Mouse (Mus musculus) heart, embryonic 10.5 days (tissue): Measurements from ENCODE around the gene Slc29a2. TPM values are rescaled to one million over a fixed set of nuclear protein-coding genes. Genes with fewer than 3 reads are reported as not detected.
"Not testable (repeated sequence)": the region's sequence is repeated elsewhere in the genome, so short reads cannot be mapped to it uniquely, and the experiment has no call there.

Experiments
- DNase-seq: peaks from one replicate; pipeline ENCODE4 v3.0.0-alpha.2; 2017; ENCODE audit warnings: low spot score
- H3K27ac ChIP-seq: fragments of 300-500 bp; sonication (generic); 2 replicates; pipeline ENCODE4 v1.5.1; 2016; ENCODE audit warnings: mild to moderate bottlenecking
- H3K27me3 ChIP-seq: fragments of 300-500 bp; sonication (generic); 2 replicates; pipeline ENCODE4 v1.6.1; 2016; ENCODE audit warnings: mild to moderate bottlenecking; ENCODE audit not compliant: poor library complexity, insufficient read depth, severe bottlenecking
- H3K36me3 ChIP-seq: fragments of 300-500 bp; sonication (generic); 2 replicates; pipeline ENCODE4 v1.6.1; 2016; ENCODE audit warnings: mild to moderate bottlenecking, moderate library complexity
- H3K4me1 ChIP-seq: fragments of 300-500 bp; sonication (generic); 2 replicates; pipeline ENCODE4 v1.6.1; 2016; ENCODE audit warnings: mild to moderate bottlenecking
- H3K4me3 ChIP-seq: fragments of 300-500 bp; sonication (generic); 2 replicates; pipeline ENCODE4 v1.5.1; 2016; ENCODE audit warnings: mild to moderate bottlenecking, moderate library complexity
- H3K9me3 ChIP-seq: fragments of 300-500 bp; sonication (generic); 2 replicates; pipeline ENCODE4 v1.6.1; 2016; ENCODE audit warnings: mild to moderate bottlenecking, moderate library complexity
- WGBS: fragments of 180-500 bp; shearing (Covaris S2); methylation state at CpG from one replicate; pipeline ENCODE4 v1.1.7; 2016; 5-methylcytosine and 5-hydroxymethylcytosine counted together
- polyA plus RNA-seq: library from polyadenylated mRNA; unstranded; fragments of >200 nt; fragmentation: Nextera tagmentation; extraction: Ambion mirVana; gene quantifications from 2 replicates; pipeline ENCODE4 v1.2.1, GENCODE M21; 2016

Slc29a2 gene
- polyA plus RNA-seq, 1 experiment from 2014 or later, result 7.6 TPM

- H3K27me3 ChIP-seq, H3K9me3 ChIP-seq, H3K27ac ChIP-seq, H3K4me3 ChIP-seq, H3K36me3 ChIP-seq, DNase-seq: not testable (repeated sequence)
- peaks cover 28% of the 10 kb centered on the region for H3K4me1 ChIP-seq
- WGBS, result 59% methylated on average over 2 of the region's 2 CpGs
Observed at GRCm38 (mm10) chr19:5003644-5004043, 20.0 kb upstream of the Slc29a2 start.

GRCm38 (mm10) chr19:5004925-5005324 is 18.7 kb upstream of the Slc29a2 start:
- Histone ChIP-seq H3K27me3 (no peaks in the 10 kb centered on the region), H3K4me1 (peaks cover 16% of the 10 kb centered on the region), H3K4me3 (no peak overlapping the region), H3K9me3 (no peaks in the 10 kb centered on the region), H3K27ac (no peak overlapping the region), H3K36me3 (no peaks in the 10 kb centered on the region)
- WGBS, result 57% methylated on average over 4 of the region's 4 CpGs
- DNase-seq, result no peak

- peaks cover 21% of the 10 kb centered on the region for H3K4me1 ChIP-seq
- no peak overlapping the region for H3K4me3 ChIP-seq
- DNase-seq, result no peak
- H3K27ac ChIP-seq, result no peak overlapping the region
- WGBS, result 55% methylated on average over 8 of the region's 8 CpGs
- no peaks in the 10 kb centered on the region for H3K27me3 ChIP-seq
- no peaks in the 10 kb centered on the region for H3K36me3 ChIP-seq
- no peaks in the 10 kb centered on the region for H3K9me3 ChIP-seq
Observed at GRCm38 (mm10) chr19:5013138-5013537, 10.5 kb upstream of the Slc29a2 start.

GRCm38 (mm10) chr19:5014961-5015398 is 8.7 kb upstream of the Slc29a2 start:
- no peak for DNase-seq
- no peak overlapping the region for H3K27ac ChIP-seq
- peaks cover 22% of the 10 kb centered on the region for H3K4me1 ChIP-seq
- no peaks in the 10 kb centered on the region for H3K36me3 ChIP-seq
- WGBS, result 19% methylated on average over 8 of the region's 8 CpGs
- H3K9me3 ChIP-seq, result no peaks in the 10 kb centered on the region
- H3K4me3 ChIP-seq, result no peak overlapping the region
- H3K27me3 ChIP-seq, result no peaks in the 10 kb centered on the region

- DNase-seq, result peak; percentile 85
- H3K4me1 ChIP-seq, result peaks cover 22% of the 10 kb centered on the region
- H3K27ac ChIP-seq, result peak overlapping the region; percentile 85
- no peaks in the 10 kb centered on the region for H3K27me3 ChIP-seq
- H3K9me3 ChIP-seq, result no peaks in the 10 kb centered on the region
- H3K36me3 ChIP-seq, result no peaks in the 10 kb centered on the region
- 23% methylated on average over 10 of the region's 10 CpGs for WGBS
- H3K4me3 ChIP-seq, result peak overlapping the region; percentile 25; the same call in 1 of the 2 replicates
Observed at GRCm38 (mm10) chr19:5016221-5016742, 7.4 kb upstream of the Slc29a2 start.

- H3K9me3 ChIP-seq, result no peaks in the 10 kb centered on the region
- H3K4me1 ChIP-seq, result peaks cover 22% of the 10 kb centered on the region
- DNase-seq, result peak; percentile 86
- H3K27me3 ChIP-seq, result no peaks in the 10 kb centered on the region
- no peaks in the 10 kb centered on the region for H3K36me3 ChIP-seq
- H3K27ac ChIP-seq, result peak overlapping the region; percentile 85
- peak overlapping the region; percentile 25; the same call in 1 of the 2 replicates for H3K4me3 ChIP-seq
- 16% methylated on average over 12 of the region's 12 CpGs for WGBS
Observed at GRCm38 (mm10) chr19:5016782-5017181, 6.9 kb upstream of the Slc29a2 start.

GRCm38 (mm10) chr19:5017611-5018010 is 6.0 kb upstream of the Slc29a2 start:
- Histone ChIP-seq H3K36me3 (no peaks in the 10 kb centered on the region), H3K27me3 (no peaks in the 10 kb centered on the region), H3K4me1 (peaks cover 22% of the 10 kb centered on the region), H3K4me3 (no peak overlapping the region), H3K9me3 (no peaks in the 10 kb centered on the region), H3K27ac (no peak overlapping the region)
- 84% methylated on average over 4 of the region's 4 CpGs for WGBS
- DNase-seq, result no peak

- WGBS, result 83% methylated on average over 3 of the region's 3 CpGs
Observed at GRCm38 (mm10) chr19:5018191-5018590, 5.5 kb upstream of the Slc29a2 start.

GRCm38 (mm10) chr19:5021416-5021815 is 2.2 kb upstream of the Slc29a2 start:
- Histone ChIP-seq H3K4me1 (peaks cover 20% of the 10 kb centered on the region), H3K9me3 (no peaks in the 10 kb centered on the region), H3K27ac (no peak overlapping the region), H3K4me3 (no peak overlapping the region), H3K36me3 (peaks cover 11% of the 10 kb centered on the region), H3K27me3 (no peaks in the 10 kb centered on the region)
- DNase-seq, result no peak
- 81% methylated on average over 2 of the region's 2 CpGs for WGBS

More at GRCm38 (mm10) chr19:5018191-5018590, 5.5 kb upstream of the Slc29a2 start:
- Histone ChIP-seq H3K4me1 (peaks cover 22% of the 10 kb centered on the region), H3K36me3 (no peaks in the 10 kb centered on the region), H3K4me3 (no peak overlapping the region), H3K27ac (no peak overlapping the region), H3K27me3 (no peaks in the 10 kb centered on the region), H3K9me3 (no peaks in the 10 kb centered on the region)
- DNase-seq, result no peak

GRCm38 (mm10) chr19:5026111-5026510 is 2.5 kb downstream of the Slc29a2 start:
- H3K27ac ChIP-seq, result no peak overlapping the region
- no peaks in the 10 kb centered on the region for H3K9me3 ChIP-seq
- peaks cover 58% of the 10 kb centered on the region for H3K36me3 ChIP-seq
- H3K4me3 ChIP-seq, result no peak overlapping the region
- DNase-seq, result no peak
- WGBS, result 82% methylated on average over 8 of the region's 8 CpGs
- peaks cover 12% of the 10 kb centered on the region for H3K4me1 ChIP-seq
- H3K27me3 ChIP-seq, result no peaks in the 10 kb centered on the region

GRCm38 (mm10) chr19:5032686-5033085 is 9.0 kb downstream of the Slc29a2 start:
- Histone ChIP-seq H3K9me3 (no peaks in the 10 kb centered on the region), H3K36me3 (peaks cover 46% of the 10 kb centered on the region), H3K4me1 (peaks cover 3% of the 10 kb centered on the region; the same call in 1 of the 2 replicates), H3K4me3 (no peak overlapping the region), H3K27ac (no peak overlapping the region), H3K27me3 (no peaks in the 10 kb centered on the region)
- WGBS, result 73% methylated on average over 3 of the region's 3 CpGs
- no peak for DNase-seq

- peaks cover 26% of the 10 kb centered on the region for H3K4me1 ChIP-seq
- H3K27ac ChIP-seq, result no peak overlapping the region
- no peaks in the 10 kb centered on the region for H3K27me3 ChIP-seq
- peaks cover 7% of the 10 kb centered on the region for H3K36me3 ChIP-seq
- DNase-seq, result no peak
- no peak overlapping the region for H3K4me3 ChIP-seq
- WGBS, result 72% methylated on average over 4 of the region's 4 CpGs
- H3K9me3 ChIP-seq, result no peaks in the 10 kb centered on the region
Observed at GRCm38 (mm10) chr19:5036577-5036976, 12.9 kb downstream of the Slc29a2 start.

- 3% methylated on average over 32 of the region's 32 CpGs for WGBS
- no peaks in the 10 kb centered on the region; the same call in 1 of the 2 replicates for H3K36me3 ChIP-seq
- H3K4me3 ChIP-seq, result peak overlapping the region; percentile 85
- H3K27me3 ChIP-seq, result no peaks in the 10 kb centered on the region
- DNase-seq, result peak; percentile 89
- H3K9me3 ChIP-seq, result no peaks in the 10 kb centered on the region
- H3K27ac ChIP-seq, result peak overlapping the region; percentile 87
- peaks cover 33% of the 10 kb centered on the region for H3K4me1 ChIP-seq
Observed at GRCm38 (mm10) chr19:5037678-5038571, 14.3 kb downstream of the Slc29a2 start.
